In genomic region chr17:27908206-27908887, GRCm38 (mm10) we compare ENCODE assay signal across 8 mouse cellular contexts. TPM values are rescaled to one million over a fixed set of nuclear protein-coding genes. Genes with fewer than 3 reads are reported as not detected.
DNase-seq lines count a peak whose midpoint lies in the region; ATAC-seq and TF ChIP-seq lines count a peak whose summit lies in the region.

No protein-coding gene starts in this region.

- peak; percentile 74; the same call in 1 of the 2 replicates for TF ChIP-seq CTCF in stomach, postnatal 0 days (IDR thresholded peaks at IDR 0.05; ENCODE audit: low read depth)

- WGBS in embryonic facial prominence, embryonic 10.5 days: under 1% methylated on average over 12 of the region's 12 CpGs
- 1% methylated on average over 12 of the region's 12 CpGs for WGBS in hindbrain, embryonic 15.5 days
- 0% methylated on average over 12 of the region's 12 CpGs for WGBS in stomach, postnatal 0 days

- H3K4me3 ChIP-seq in embryonic facial prominence, embryonic 10.5 days: peak overlapping the region; percentile 94
- H3K4me3 ChIP-seq in hindbrain, embryonic 15.5 days: peak overlapping the region; percentile 88
- H3K4me3 ChIP-seq in stomach, postnatal 0 days (ENCODE audit: low read depth, low read length): peak overlapping the region; percentile 68

- peak overlapping the region; percentile 80 for H3K9ac ChIP-seq in hindbrain, embryonic 15.5 days
- peak overlapping the region; percentile 88 for H3K9ac ChIP-seq in stomach, postnatal 0 days (ENCODE audit: low read length)

- H3K27ac ChIP-seq in embryonic facial prominence, embryonic 10.5 days (replicated peaks): peak overlapping the region; percentile 88
- H3K27ac ChIP-seq in hindbrain, embryonic 15.5 days (replicated peaks): peak overlapping the region; percentile 90
- H3K27ac ChIP-seq in stomach, postnatal 0 days (replicated peaks): peak overlapping the region; percentile 95

- H3K36me3 ChIP-seq in embryonic facial prominence, embryonic 10.5 days (replicated peaks): peaks cover 30% of the 10 kb centered on the region
- peaks cover 10% of the 10 kb centered on the region; the same call in 1 of the 2 replicates for H3K36me3 ChIP-seq in hindbrain, embryonic 15.5 days
- H3K36me3 ChIP-seq in stomach, postnatal 0 days (ENCODE audit: control insufficient read depth, insufficient read depth, low read length): peaks cover 4% of the 10 kb centered on the region; the same call in 1 of the 2 replicates

- ATAC-seq in hindbrain, embryonic 15.5 days (ENCODE audit: low FRiP score, low read depth): no peak; the same call in 1 of the 2 replicates
- no peak; the same call in 1 of the 2 replicates for ATAC-seq in stomach, postnatal 0 days (ENCODE audit: low FRiP score, low TSS enrichment)

- H3K9me3 ChIP-seq in embryonic facial prominence, embryonic 10.5 days: no peaks in the 10 kb centered on the region
- no peaks in the 10 kb centered on the region for H3K9me3 ChIP-seq in hindbrain, embryonic 15.5 days
- H3K9me3 ChIP-seq in stomach, postnatal 0 days (ENCODE audit: control insufficient read depth, low read length): no peaks in the 10 kb centered on the region

- no peak for TF ChIP-seq EP300 in stomach, postnatal 0 days (optimal IDR thresholded peaks at IDR 0.05)

- peaks cover 35% of the 10 kb centered on the region for H3K4me1 ChIP-seq in embryonic facial prominence, embryonic 10.5 days
- peaks cover 46% of the 10 kb centered on the region for H3K4me1 ChIP-seq in hindbrain, embryonic 15.5 days (replicated peaks)
- no peaks in the 10 kb centered on the region; the same call in 1 of the 2 replicates for H3K4me1 ChIP-seq in stomach, postnatal 0 days (replicated peaks; ENCODE audit: control insufficient read depth, insufficient read depth)

- H3K27me3 ChIP-seq in embryonic facial prominence, embryonic 10.5 days (replicated peaks; ENCODE audit: low read depth, poor library complexity, severe bottlenecking): no peaks in the 10 kb centered on the region
- H3K27me3 ChIP-seq in hindbrain, embryonic 15.5 days: no peaks in the 10 kb centered on the region
- no peaks in the 10 kb centered on the region for H3K27me3 ChIP-seq in stomach, postnatal 0 days (ENCODE audit: control insufficient read depth, insufficient read depth, low read length)

- peak overlapping the region; percentile 94 for H3K4me2 ChIP-seq in hindbrain, embryonic 15.5 days
- peak overlapping the region; percentile 89 for H3K4me2 ChIP-seq in stomach, postnatal 0 days (replicated peaks; ENCODE audit: low read depth)

- peak; percentile 50 for DNase-seq in cerebellum, adult 9-11 months
- no peak for DNase-seq in cerebellum, postnatal 25 days
- DNase-seq in CD4-positive helper T cell, adult 2 months (ENCODE audit: low read depth, low spot score): peak; percentile 79
- DNase-seq in embryonic facial prominence, embryonic 10.5 days (ENCODE audit: low spot score): no peak
- DNase-seq in lung, postnatal 36 days: peak; percentile 84
- DNase-seq in stomach, postnatal 0 days (ENCODE audit: low spot score): no peak
- no peak for DNase-seq in layer of hippocampus, adult 8-10 months (ENCODE audit: low spot score in 2 of 2)

RNA-seq across cellular contexts. Expression of gene Anks1, which starts 0.8 kb away (rescaled TPM):
- 18.0 and 19.4 TPM in 2 replicates for polyA plus RNA-seq in embryonic facial prominence, embryonic 10.5 days (2016; fragmentation: Nextera tagmentation; extraction: Ambion mirVana)
- polyA plus RNA-seq in hindbrain, embryonic 15.5 days (2015; fragmentation: Nextera tagmentation; extraction: Ambion mirVana): 48.4 and 54.6 TPM in 2 replicates
- 7.8 and 8.3 TPM in 2 replicates for polyA plus RNA-seq in stomach, postnatal 0 days (2015; fragmentation: Nextera tagmentation; extraction: Ambion mirVana)
- 10 to 100 TPM; 40.2 to 47.4 (median 41.6) TPM for total RNA-seq in layer of hippocampus, adult 8-10 months (2022)

RNA-seq across cellular contexts. Expression of gene Taf11, which starts 1.3 kb away (rescaled TPM):
- 87.5 and 96.2 TPM in 2 replicates for polyA plus RNA-seq in embryonic facial prominence, embryonic 10.5 days (2016; fragmentation: Nextera tagmentation; extraction: Ambion mirVana)
- polyA plus RNA-seq in hindbrain, embryonic 15.5 days (2015; fragmentation: Nextera tagmentation; extraction: Ambion mirVana): 56.4 and 59.6 TPM in 2 replicates
- polyA plus RNA-seq in stomach, postnatal 0 days (2015; fragmentation: Nextera tagmentation; extraction: Ambion mirVana): 33.4 and 34.0 TPM in 2 replicates
- 10 to 100 TPM; 33.2 to 40.6 (median 37.4) TPM for total RNA-seq in layer of hippocampus, adult 8-10 months (2022)

RNA-seq across cellular contexts. Expression of gene Uhrf1bp1, which starts 52.1 kb away (rescaled TPM):
- 9.5 and 10.3 TPM in 2 replicates for polyA plus RNA-seq in embryonic facial prominence, embryonic 10.5 days (2016; fragmentation: Nextera tagmentation; extraction: Ambion mirVana)
- polyA plus RNA-seq in hindbrain, embryonic 15.5 days (2015; fragmentation: Nextera tagmentation; extraction: Ambion mirVana): 6.4 and 7.6 TPM in 2 replicates
- polyA plus RNA-seq in stomach, postnatal 0 days (2015; fragmentation: Nextera tagmentation; extraction: Ambion mirVana): 1.3 and 1.4 TPM in 2 replicates
- total RNA-seq in layer of hippocampus, adult 8-10 months (2022): 10 to 100 TPM; 17.5 to 20.4 (median 18.4) TPM

Comparison
In these comparisons a context has a peak if more than half of its experiments do, and no peak if none do; other contexts are left out.
1. DNase-seq: peak in cerebellum, adult 9-11 months (single experiment), CD4-positive helper T cell, adult 2 months (single experiment) and lung, postnatal 36 days (single experiment); none in cerebellum, postnatal 25 days (0 of 2), embryonic facial prominence, embryonic 10.5 days (single experiment), stomach, postnatal 0 days (single experiment) and layer of hippocampus, adult 8-10 months (0 of 2).
2. Peak in every context shown above with its lines, with median percentiles within 50 percentile points of each other: H3K27ac ChIP-seq and H3K4me3 ChIP-seq.